Mouse (Mus musculus): ENCODE measurements at regions not wholly inside any gene's neighbourhood (a gene's known extent, or its start where the extent isn't known, plus 50 kb on each side); places are given as distances from the start of the nearest gene placed in this dataset.

GRCm38 (mm10) chr17:82674593-82674992 lies 540.5 kb upstream of the Pkdcc start:
- TF ChIP-seq CTCF (IDR thresholded peaks at IDR 0.05; ENCODE audit: low read depth): no peak
- TF ChIP-seq EP300 (IDR thresholded peaks at IDR 0.05; ENCODE audit: low read depth): no peak

Data from heart, postnatal 0 days (tissue).